Mouse (Mus musculus): ENCODE results near the gene Gm13275. TPM values are rescaled to one million over a fixed set of nuclear protein-coding genes. Genes with fewer than 3 reads are reported as not detected.
"Not testable (repeated sequence)": the region's sequence is repeated elsewhere in the genome, so short reads cannot be mapped to it uniquely, and the experiment has no call there.

Gm13275 gene
- total RNA-seq (2021) = not detected
- long read RNA-seq, experiment 1 = 0 reads
- long read RNA-seq, experiment 2 = 0 reads

GRCm38 (mm10) chr4:88793936-88794675 lies at the start of gene Gm13275:
Gene Gm13275 (plus strand): TSS chr4:88794487.
- peak; percentile 71 to 94 for DNase-seq

GRCm38 (mm10) chr4:88749926-88750325 lies 44.4 kb upstream of the Gm13275 start:
- DNase-seq = no peak

- peak; percentile 62 to 84 for DNase-seq
Measured at GRCm38 (mm10) chr4:88754818-88755340, 39.4 kb upstream of the Gm13275 start, which contains the start of gene Gm13271. Gene Gm13271 (plus strand): TSS chr4:88754868.

GRCm38 (mm10) chr4:88756581-88757513 lies 37.4 kb upstream of the Gm13275 start:
- peak; percentile 20 to 66 for DNase-seq

GRCm38 (mm10) chr4:88757628-88758031 lies 36.7 kb upstream of the Gm13275 start:
- DNase-seq = peak; percentile 91 to 93

GRCm38 (mm10) chr4:88758751-88759150 lies 35.5 kb upstream of the Gm13275 start:
- DNase-seq = not testable (repeated sequence)

- DNase-seq = peak; percentile 59 to 66
Measured at GRCm38 (mm10) chr4:88759610-88760268, 34.5 kb upstream of the Gm13275 start, which contains the start of gene Gm13283. Gene Gm13283 (plus strand): TSS chr4:88760119.

- peak; percentile 79 to 91 for DNase-seq
Measured at GRCm38 (mm10) chr4:88760431-88760830, 33.9 kb upstream of the Gm13275 start.

GRCm38 (mm10) chr4:88761776-88762175 lies 32.5 kb upstream of the Gm13275 start:
- DNase-seq = peak; percentile 67 to 77

- peak; percentile 20 to 25 for DNase-seq
Measured at GRCm38 (mm10) chr4:88762341-88762740, 31.9 kb upstream of the Gm13275 start.

GRCm38 (mm10) chr4:88763384-88764018 lies 30.8 kb upstream of the Gm13275 start:
- peak; percentile 69 to 84 for DNase-seq

- not testable (repeated sequence) for DNase-seq
Measured at GRCm38 (mm10) chr4:88773534-88773933, 20.8 kb upstream of the Gm13275 start, which contains the start of gene Gm13290. Gene Gm13290 (plus strand): TSS chr4:88773834.

GRCm38 (mm10) chr4:88776622-88777021 lies 17.7 kb upstream of the Gm13275 start, which contains the start of gene Gm13289:
Gene Gm13289 (plus strand): TSS chr4:88776922.
- DNase-seq = not testable (repeated sequence)

- DNase-seq = not testable (repeated sequence)
Measured at GRCm38 (mm10) chr4:88779550-88779949, 14.7 kb upstream of the Gm13275 start, which contains the start of gene Gm13272. Gene Gm13272 (plus strand): TSS chr4:88779850.

GRCm38 (mm10) chr4:88780320-88780719 lies 14.0 kb upstream of the Gm13275 start:
- DNase-seq = peak in 1 of 2 experiments; percentile 7

- DNase-seq = not testable (repeated sequence)
Measured at GRCm38 (mm10) chr4:88781831-88782230, 12.5 kb upstream of the Gm13275 start, which contains the start of gene Ifnz. Gene Ifnz (plus strand): TSS chr4:88782131.

GRCm38 (mm10) chr4:88782335-88782734 lies 12.0 kb upstream of the Gm13275 start:
- DNase-seq = peak; percentile 7 to 47

- not testable (repeated sequence) for DNase-seq
Measured at GRCm38 (mm10) chr4:88785409-88785808, 8.9 kb upstream of the Gm13275 start, which contains the start of gene Gm13276. Gene Gm13276 (plus strand): TSS chr4:88785709.

GRCm38 (mm10) chr4:88788402-88788801 lies 5.9 kb upstream of the Gm13275 start, which contains the start of gene Gm13277:
Gene Gm13277 (plus strand): TSS chr4:88788632.
- peak; percentile 66 to 83 for DNase-seq

- DNase-seq = not testable (repeated sequence)
Measured at GRCm38 (mm10) chr4:88791250-88791649, 3.0 kb upstream of the Gm13275 start, which contains the start of gene Gm13278. Gene Gm13278 (plus strand): TSS chr4:88791550.
